Mouse (Mus musculus): ENCODE results near the gene Btg4. TPM values are rescaled to one million over a fixed set of nuclear protein-coding genes. Genes with fewer than 3 reads are reported as not detected.

Btg4 gene
- total RNA-seq, 2 experiments from 2014 or later, result not detected

DNA sequence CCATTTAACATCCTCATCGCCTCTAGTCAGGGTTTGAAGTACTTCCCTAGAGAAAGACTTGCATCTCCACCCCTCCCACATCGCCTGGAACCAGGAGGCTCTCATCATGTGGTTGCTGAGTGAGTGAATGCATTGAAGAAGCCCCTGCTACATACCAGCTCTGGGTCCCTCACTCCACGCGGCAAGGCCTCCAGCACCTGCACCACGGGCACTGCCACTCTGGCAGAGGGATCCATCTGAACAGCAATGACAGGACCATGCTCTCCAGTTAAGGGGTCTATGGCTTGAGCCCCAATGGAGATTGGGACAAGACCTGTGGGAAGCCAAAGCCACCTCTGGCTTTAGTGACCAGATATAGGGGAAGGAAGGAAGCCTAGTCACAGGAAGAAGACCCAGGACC lies 86.6 kb downstream of the Btg4 start:
- intact Hi-C loops (cut with DNase I), result no loop called here
- DNase-seq (ENCODE audit: low spot score), result no peak

DNA sequence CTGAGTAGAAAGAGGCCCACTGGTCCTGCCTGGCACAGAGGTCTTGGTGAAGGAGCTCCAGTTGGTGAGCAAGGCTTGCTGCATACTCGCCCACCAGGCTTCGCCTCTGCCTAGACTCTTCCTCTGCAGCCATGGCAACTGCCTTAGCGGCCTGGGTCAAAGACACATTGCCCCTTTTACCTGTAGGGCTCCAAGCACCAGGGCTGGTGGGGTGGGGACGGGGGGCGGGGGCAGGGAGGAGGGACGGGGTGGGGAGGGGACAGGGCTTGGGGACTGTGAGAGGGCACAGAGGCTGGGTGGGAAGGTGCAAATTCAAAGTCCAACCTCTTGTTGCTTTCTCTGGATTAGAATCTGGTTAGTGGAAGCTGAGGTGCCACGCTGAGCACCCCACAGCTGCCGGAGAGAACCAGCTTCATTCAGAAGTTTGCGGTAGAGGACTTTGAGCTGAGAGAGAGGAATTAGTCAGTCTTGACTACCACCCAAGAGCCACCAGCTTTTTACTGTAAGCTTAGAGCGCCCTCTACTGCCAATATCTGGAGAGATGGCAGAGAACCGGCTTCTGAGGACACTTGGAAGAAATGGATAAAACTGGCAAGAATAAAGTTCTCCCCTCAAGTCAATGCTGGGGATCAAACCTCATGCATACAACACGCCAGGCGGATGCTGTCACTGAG lies 91.5 kb downstream of the Btg4 start:
- DNase-seq (ENCODE audit: low spot score), result no peak
- intact Hi-C loops (cut with DNase I), result loop anchor here (2.0 to 5.0 kb wide), 2 partner anchors 140 to 303 kb away; no protein-coding TSS in a partner anchor

DNA sequence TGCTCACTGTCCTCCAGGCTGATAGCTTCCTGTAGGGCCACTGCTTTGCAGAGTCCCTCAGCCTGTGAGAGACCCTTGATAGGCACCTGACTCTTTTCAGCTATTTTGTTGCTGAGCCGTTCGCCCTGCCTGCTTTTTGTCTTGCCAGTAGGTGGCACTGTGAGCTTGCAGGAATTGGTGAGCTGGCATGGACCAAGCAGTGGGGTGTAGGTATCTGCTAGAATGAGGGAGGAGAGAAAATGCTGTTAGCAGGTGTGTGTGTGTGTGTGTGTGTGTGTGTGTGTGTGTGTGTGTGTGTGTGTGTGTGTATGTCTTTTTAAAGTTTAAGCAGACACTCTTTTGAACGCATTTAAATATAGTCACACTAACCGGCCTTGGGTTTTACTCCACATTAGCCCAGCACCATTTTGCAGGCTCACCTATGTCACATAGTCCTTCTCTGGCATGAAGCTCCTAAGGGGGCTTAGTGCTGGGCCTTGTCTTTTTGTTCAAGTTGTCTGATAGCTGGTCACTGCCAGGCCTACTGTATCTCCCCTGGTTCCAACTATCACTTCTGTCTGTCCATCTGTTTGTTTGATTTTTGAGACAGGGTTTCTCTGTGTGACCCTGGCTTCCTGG lies 101.2 kb downstream of the Btg4 start:
- DNase-seq (ENCODE audit: low spot score), result peak; percentile 31
- intact Hi-C loops (cut with DNase I), result loop anchor here (1.0 to 5.0 kb wide), 2 partner anchors 130 to 745 kb away; no protein-coding TSS in a partner anchor

DNA sequence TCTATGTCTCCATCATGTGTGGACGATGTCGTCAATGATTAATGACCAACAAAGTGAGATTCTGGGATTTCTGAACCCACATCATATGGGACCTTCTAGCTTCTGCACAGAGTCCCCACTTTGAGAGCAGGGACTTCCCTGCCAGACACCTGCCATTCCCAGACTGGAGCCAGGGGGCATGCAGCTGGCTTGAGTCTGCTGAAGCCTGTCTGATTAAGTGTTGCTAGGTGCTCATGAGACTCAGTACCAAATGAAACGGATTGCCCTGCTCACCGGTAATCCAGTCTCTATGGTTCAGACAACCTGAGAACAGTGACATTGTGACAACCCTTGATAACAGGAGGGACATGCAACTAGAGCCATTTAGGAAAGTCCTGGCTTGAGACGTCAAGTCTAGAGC lies 103.3 kb downstream of the Btg4 start:
- DNase-seq (ENCODE audit: low spot score), result no peak
- intact Hi-C loops (cut with DNase I), result loop anchor here (5.0 kb wide), 1 partner anchor 743 kb away; no protein-coding TSS in a partner anchor

DNA sequence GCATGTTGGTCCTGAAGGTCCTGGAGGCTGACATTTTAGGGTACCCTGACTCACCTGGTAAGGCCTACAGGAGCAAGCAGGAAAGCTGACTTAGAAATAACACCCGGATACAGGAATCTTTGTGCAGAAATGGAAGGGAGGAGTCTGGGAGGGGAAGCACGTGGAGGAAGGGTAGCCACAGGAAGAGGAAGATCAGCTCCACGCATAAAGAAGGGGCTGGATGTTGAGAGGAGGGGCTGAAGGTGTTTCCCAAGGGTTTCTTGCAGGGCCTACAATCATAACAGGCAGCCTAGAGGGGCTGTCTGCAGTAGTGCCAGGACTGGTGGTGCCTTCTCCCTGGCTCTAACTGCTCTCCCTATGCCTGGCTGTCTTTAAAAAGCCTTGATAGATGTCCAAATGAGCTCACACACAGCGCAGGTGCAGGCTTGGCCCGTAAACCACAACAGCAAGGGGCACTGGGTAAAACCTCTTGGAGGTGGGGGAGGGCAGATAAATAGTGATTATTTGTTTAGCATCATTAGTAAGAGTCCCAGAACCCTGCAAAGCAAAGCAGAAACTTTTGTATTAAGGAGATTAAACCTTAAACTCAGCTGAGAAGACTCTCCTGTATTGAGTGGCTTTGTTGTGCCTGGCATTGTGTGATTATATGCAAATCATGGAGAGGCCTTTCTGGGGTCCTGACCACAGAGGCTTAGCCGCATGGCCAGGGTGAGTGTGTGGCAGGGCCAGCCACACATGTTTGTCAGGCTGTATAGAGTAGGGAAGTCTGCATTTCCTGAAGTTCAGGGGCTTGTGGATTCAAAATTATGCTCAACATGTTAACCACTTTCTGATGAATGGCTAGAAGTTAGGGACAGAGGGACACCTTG lies 104.8 kb downstream of the Btg4 start, which contains the start of gene Gm32742:
Gm32742 (minus strand) TSS at position 206 of the 869 bp plus-strand sequence.
- DNase-seq (ENCODE audit: low spot score), result no peak
- intact Hi-C loops (cut with DNase I), result no loop called here

DNA sequence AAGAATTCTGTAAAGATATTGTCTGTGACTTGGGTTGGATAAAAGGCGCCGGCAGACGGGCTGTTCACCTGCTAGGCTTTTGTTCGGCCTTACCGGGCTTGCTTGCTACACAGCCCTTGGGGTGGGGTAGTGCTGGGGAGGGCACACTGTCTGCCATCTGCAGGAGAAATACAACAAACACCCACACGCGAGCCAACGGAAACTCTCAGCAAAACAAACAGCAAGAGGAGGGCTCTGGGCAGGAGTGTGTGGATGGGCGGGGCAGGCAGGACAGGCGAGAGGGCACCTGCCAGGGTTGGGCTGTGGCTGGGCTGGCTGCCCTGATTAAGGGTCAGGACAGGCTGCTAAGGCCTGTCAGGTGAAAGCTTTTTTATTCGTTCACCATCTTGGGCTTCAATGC lies 107.3 kb downstream of the Btg4 start:
- DNase-seq (ENCODE audit: low spot score), result no peak
- intact Hi-C loops (cut with DNase I), result no loop called here

DNA sequence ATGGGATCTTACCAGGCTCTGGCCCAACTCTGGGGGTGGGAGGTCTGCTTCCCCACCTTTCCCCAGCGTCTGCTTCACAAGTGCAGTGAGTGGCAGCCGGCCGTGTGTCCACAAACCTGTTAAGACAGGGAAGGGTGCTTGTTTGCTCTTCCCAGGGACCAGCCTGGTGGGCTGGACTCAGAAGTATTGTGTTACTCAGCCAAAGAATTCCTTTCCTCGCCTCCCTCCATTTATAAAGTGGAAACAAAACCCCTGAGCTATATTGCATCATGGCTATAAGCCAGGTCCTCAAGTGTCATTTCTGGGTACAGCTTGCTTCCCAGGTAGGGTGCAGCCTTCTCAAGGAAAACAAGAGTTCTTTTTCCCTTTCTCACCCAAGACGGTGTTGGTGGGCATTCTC lies 108.0 kb downstream of the Btg4 start:
- intact Hi-C loops (cut with DNase I), result no loop called here

DNA sequence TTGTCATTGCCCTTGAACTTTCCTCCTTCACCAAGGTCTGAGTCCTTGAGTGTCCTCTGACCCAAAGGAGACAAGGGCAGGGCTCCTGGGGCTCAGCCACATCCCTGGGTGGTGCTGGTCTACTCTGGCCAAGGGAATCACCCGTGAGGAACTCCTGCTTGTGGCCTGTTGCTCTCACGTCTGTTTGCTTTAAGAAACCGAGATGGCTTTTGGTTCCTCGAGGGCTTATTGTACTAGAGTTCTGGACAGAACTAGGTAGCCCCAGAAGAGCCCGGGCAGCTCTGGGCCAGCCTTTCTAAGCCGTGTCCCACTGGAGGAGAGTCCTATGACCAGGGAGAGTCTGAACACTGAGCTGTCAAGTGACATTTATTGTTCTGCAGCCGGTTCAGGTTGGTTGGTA lies 108.4 kb downstream of the Btg4 start:
- no peak for DNase-seq (ENCODE audit: low spot score)
- intact Hi-C loops (cut with DNase I), result no loop called here

More for the DNA sequence above, 108.0 kb downstream of the Btg4 start:
- DNase-seq (ENCODE audit: low spot score), result no peak

Small RNA genes within 50 kb of the gene (microRNA-seq; reads per million reads assigned to microRNA genes)
- 3.9 reads per million, percentile 8 among the genes with 10 or more reads in this experiment for gene Mir34b
- 91.1 reads per million, percentile 56 among the genes with 10 or more reads in this experiment for gene Mir34c

Other genes with a start within 250 kb of the Btg4 start
- 10 to 100 TPM; 10.2 to 10.5 TPM for gene Ppp2r1b, start 215.6 kb upstream of the Btg4 start, total RNA-seq (2021)
- 10 to 100 TPM; 22.1 to 25.3 TPM for gene Sik2, start 51.8 kb upstream of the Btg4 start, total RNA-seq (2021)
- 1 to 10 TPM; 6.0 to 7.0 TPM for gene Layn, start 16.2 kb downstream of the Btg4 start, total RNA-seq (2021)
- gene 4833427G06Rik, start 41.2 kb downstream of the Btg4 start, total RNA-seq (2021), result not detected
- not detected for gene Gm32742, start 104.6 kb downstream of the Btg4 start, total RNA-seq (2021)
- gene Pou2af1, start 152.8 kb downstream of the Btg4 start, total RNA-seq (2021), result under 1 TPM; 0.26 to 0.48 TPM
- 1 to 10 TPM in 1 of 2 experiments, under 1 TPM in 1; 0.75 to 1.6 TPM for gene Colca2, start 217.7 kb downstream of the Btg4 start, total RNA-seq (2021)